Mouse (Mus musculus) pancreas, adult 10 weeks (tissue): Measurements from ENCODE around the gene Abcb10. TPM values are rescaled to one million over a fixed set of nuclear protein-coding genes. Genes with fewer than 3 reads are reported as not detected.

ENCODE experiments used
- polyA plus RNA-seq: library from polyadenylated mRNA; stranded (reverse); fragments of 350-450 nt; fragmentation: Illumina TruSeq; extraction: RNeasy Lipid Tissue Mini Kit (QIAGEN cat#74804); gene quantifications from one replicate; pipeline ENCODE4 v1.2.3, GENCODE M21; 2015; ENCODE audit warnings: low read depth, low replicate concordance; ENCODE audit not compliant: insufficient read depth

Abcb10 gene
- 4.5 TPM for polyA plus RNA-seq

GRCm38 (mm10) chr8:123982826-123983400, at the start of gene Abcb10:
Gene Abcb10, minus strand, starts transcription at chr8:123983122.

GRCm38 (mm10) chr8:124021237-124022227, 38.6 kb upstream of the Abcb10 start, which contains the start of the genes Taf5l and Urb2:
Gene Taf5l, minus strand, starts transcription at chr8:124021397.
Gene Urb2, plus strand, starts transcription at chr8:124021508.

GRCm38 (mm10) chr8:123948942-123949685, 33.8 kb downstream of the Abcb10 start, which contains the start of gene Nup133:
Gene Nup133, minus strand, starts transcription at chr8:123949265.

Other genes with a start within 250 kb of the Abcb10 start
- 5.6 TPM for gene Rab4a, start 177.1 kb downstream of the Abcb10 start, polyA plus RNA-seq
- not detected for gene Ccsap, start 122.9 kb downstream of the Abcb10 start, polyA plus RNA-seq
- gene Acta1, start 88.4 kb downstream of the Abcb10 start, polyA plus RNA-seq = not detected
- gene Nup133, start 33.9 kb downstream of the Abcb10 start, polyA plus RNA-seq = 2.0 TPM
- 4.8 TPM for gene Taf5l, start 38.3 kb upstream of the Abcb10 start, polyA plus RNA-seq
- gene Urb2, start 38.4 kb upstream of the Abcb10 start, polyA plus RNA-seq = 1.4 TPM
- gene Galnt2, start 248.3 kb upstream of the Abcb10 start, polyA plus RNA-seq = 37.4 TPM